Mouse (Mus musculus) heart, embryonic 10.5 days (tissue): ENCODE data around the gene Wwp2. TPM values are rescaled to one million over a fixed set of nuclear protein-coding genes. Genes with fewer than 3 reads are reported as not detected.
A peak's percentile ranks its signal among the peaks of the same experiment; 100 is the strongest.

Source experiments
- DNase-seq: peaks from one replicate; pipeline ENCODE4 v3.0.0-alpha.2; 2017; ENCODE audit warnings: low spot score
- H3K27ac ChIP-seq: fragments of 300-500 bp; sonication (generic); 2 replicates; pipeline ENCODE4 v1.5.1; 2016; ENCODE audit warnings: mild to moderate bottlenecking
- H3K27me3 ChIP-seq: fragments of 300-500 bp; sonication (generic); 2 replicates; pipeline ENCODE4 v1.6.1; 2016; ENCODE audit warnings: mild to moderate bottlenecking; ENCODE audit not compliant: poor library complexity, insufficient read depth, severe bottlenecking
- H3K36me3 ChIP-seq: fragments of 300-500 bp; sonication (generic); 2 replicates; pipeline ENCODE4 v1.6.1; 2016; ENCODE audit warnings: mild to moderate bottlenecking, moderate library complexity
- H3K4me1 ChIP-seq: fragments of 300-500 bp; sonication (generic); 2 replicates; pipeline ENCODE4 v1.6.1; 2016; ENCODE audit warnings: mild to moderate bottlenecking
- H3K4me3 ChIP-seq: fragments of 300-500 bp; sonication (generic); 2 replicates; pipeline ENCODE4 v1.5.1; 2016; ENCODE audit warnings: mild to moderate bottlenecking, moderate library complexity
- H3K9me3 ChIP-seq: fragments of 300-500 bp; sonication (generic); 2 replicates; pipeline ENCODE4 v1.6.1; 2016; ENCODE audit warnings: mild to moderate bottlenecking, moderate library complexity
- WGBS: fragments of 180-500 bp; shearing (Covaris S2); methylation state at CpG from one replicate; pipeline ENCODE4 v1.1.7; 2016; 5-methylcytosine and 5-hydroxymethylcytosine counted together
- polyA plus RNA-seq: library from polyadenylated mRNA; unstranded; fragments of >200 nt; fragmentation: Nextera tagmentation; extraction: Ambion mirVana; gene quantifications from 2 replicates; pipeline ENCODE4 v1.2.1, GENCODE M21; 2016

The Wwp2 gene
- polyA plus RNA-seq: 38.9 and 46.4 TPM in 2 replicates

DNA sequence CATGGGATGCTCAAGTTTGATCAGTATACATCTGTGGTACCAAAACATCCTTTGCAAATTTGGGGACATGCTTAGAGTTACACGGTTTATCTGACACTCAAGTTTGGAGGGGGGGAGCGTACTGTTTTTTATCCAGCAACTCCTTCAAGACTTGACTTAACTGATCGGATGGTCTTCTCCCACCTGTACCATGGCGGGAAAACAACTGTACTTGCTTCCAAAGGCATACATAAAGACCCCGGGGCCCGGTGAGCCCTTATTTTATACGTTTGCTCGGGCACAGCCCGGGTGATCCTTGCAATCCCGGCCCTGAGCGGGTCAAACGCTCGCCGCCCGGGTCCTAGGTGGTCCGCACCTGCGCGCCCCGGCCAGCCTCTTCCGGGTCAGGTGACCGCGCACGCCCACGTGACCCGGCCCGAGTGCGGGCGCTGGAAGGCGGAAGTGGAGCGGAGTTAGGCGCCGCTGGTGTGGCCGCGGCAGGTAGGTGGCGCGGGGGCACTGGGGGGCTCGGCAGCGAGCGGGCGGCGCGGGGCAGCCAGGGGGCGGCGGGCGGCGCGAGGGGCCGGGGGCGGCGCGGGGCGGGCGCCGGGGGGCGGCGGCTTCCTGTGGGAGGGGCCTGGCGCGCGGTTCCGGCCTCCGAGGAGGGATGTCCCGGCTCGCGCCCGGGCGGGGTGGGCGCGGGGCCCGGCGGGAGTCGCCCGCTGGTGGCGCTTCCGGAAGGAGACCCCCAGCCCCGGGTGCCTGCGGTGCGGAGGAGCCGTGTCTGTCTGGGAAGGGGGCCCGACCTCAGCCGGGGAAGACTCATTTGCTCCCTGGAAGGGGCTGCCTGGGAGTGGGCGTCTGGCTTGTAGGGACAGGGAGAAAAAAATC, at the start of gene Wwp2:
Gene Wwp2, plus strand, starts transcription at position 404 of the 870 bp plus-strand sequence.
- Histone ChIP-seq H3K27ac (peak within 1 kb of the TSS; percentile 96), H3K9me3 (no peaks in the 10 kb centered on the region), H3K36me3 (no peaks in the 10 kb centered on the region), H3K27me3 (no peaks in the 10 kb centered on the region), H3K4me1 (peaks cover 8% of the 10 kb centered on the region; the same call in 1 of the 2 replicates), H3K4me3 (peak within 1 kb of the TSS; percentile 90)
- 1% methylated on average over 60 of the region's 81 CpGs for WGBS
- DNase-seq: peak; percentile 89

DNA sequence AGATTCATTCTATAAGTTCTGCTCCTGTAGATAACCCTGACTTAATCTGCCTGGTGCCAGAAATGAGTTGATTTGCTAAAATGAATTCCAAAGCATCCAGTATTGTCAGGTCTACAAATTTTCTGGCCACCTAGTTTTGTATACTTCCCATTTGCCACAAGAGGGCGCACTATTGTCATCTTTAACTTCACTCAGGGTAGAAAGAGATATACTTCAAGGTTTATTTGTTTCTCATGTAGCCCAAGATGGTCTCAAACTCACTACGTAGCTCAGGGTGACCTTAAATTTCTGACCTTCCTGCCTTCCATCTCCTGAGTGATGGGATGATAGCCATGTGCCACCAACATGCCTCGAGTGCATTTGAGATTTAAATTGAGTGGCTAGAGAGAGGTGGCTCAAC, 49.5 kb upstream of the Wwp2 start:
- H3K4me3 ChIP-seq: no peak overlapping the region
- no peak for DNase-seq
- H3K4me1 ChIP-seq: no peaks in the 10 kb centered on the region; the same call in 1 of the 2 replicates
- no peak overlapping the region for H3K27ac ChIP-seq
- WGBS: 35% methylated on average over 3 of the region's 3 CpGs
- H3K27me3 ChIP-seq: no peaks in the 10 kb centered on the region
- H3K9me3 ChIP-seq: no peaks in the 10 kb centered on the region
- no peaks in the 10 kb centered on the region for H3K36me3 ChIP-seq

DNA sequence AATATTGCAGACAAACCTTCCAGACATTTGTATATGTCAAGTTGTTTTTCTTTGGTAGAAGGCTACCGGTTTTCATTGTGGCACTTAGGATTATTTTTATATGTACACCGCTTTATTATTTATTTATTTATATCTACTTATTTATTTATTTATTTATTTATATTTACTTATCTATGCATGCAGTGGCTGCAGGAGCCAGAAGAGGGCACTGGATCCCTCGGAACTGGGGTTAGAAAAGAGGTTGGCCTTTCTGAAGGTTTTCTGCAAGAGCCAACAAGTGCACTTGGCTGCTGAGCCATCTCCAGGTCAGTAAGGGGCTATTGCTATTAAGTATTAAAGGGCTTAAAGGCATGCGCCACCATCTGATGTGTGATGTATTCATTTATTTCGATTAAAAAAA, 48.3 kb upstream of the Wwp2 start:
- DNase-seq: no peak
- H3K4me3 ChIP-seq: no peak overlapping the region
- no peaks in the 10 kb centered on the region for H3K36me3 ChIP-seq
- WGBS: 62% methylated on average over 5 of the region's 5 CpGs
- H3K27ac ChIP-seq: no peak overlapping the region
- H3K27me3 ChIP-seq: no peaks in the 10 kb centered on the region
- no peaks in the 10 kb centered on the region for H3K9me3 ChIP-seq
- H3K4me1 ChIP-seq: no peaks in the 10 kb centered on the region; the same call in 1 of the 2 replicates

DNA sequence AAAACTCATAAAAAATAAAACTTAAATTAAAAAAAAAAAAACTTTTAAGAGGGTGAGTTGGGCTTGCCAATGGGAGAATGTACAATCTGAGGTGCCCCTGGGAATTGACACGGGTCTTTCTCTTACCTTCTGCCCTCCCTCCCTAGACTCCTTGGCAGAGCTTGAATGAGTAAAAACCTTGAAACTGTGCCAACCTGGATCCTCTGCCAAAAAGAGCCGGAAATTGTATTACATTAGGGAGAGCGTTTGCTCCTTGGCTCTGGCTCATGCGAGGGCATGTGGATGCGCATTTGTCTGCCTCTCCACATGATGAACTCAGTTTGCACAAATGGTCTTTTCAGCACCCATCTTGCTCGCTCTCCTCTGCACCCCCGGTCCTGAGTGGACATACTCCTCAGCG, 46.6 kb upstream of the Wwp2 start:
- 84% methylated on average over 8 of the region's 8 CpGs for WGBS
- Histone ChIP-seq H3K36me3 (no peaks in the 10 kb centered on the region), H3K4me3 (no peak overlapping the region), H3K27ac (no peak overlapping the region), H3K9me3 (no peaks in the 10 kb centered on the region), H3K27me3 (no peaks in the 10 kb centered on the region), H3K4me1 (no peaks in the 10 kb centered on the region)
- DNase-seq: no peak

DNA sequence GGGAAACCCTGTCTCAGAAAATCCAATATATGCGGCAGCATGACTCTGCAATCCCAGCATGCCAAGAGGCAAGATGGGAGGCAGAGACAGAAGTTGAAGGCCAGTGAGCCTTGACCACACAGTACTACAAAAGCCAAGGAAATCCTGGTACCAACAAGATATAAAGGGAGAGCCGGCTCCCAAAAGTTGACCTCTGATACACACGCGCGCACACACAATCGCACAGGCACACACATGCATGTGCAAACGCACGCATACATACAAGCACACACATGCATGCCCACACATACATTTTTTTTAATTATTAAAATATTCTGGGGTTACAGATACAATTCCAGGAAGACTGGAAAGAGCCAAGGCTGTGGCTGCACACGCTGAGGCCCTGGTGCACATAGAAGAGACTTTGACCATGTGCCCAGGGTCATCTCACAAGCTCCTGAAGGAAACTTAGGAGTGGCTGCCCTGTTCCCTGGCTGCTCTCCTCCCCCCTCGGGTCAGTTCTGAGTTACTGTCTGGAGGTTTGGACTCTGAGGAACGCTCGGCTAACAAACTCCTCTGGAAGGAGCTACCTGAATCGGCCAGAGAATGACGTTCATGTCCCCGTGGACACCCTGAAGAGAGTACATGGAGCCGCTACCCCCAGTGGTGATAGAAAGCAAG, 45.6 kb upstream of the Wwp2 start:
- no peaks in the 10 kb centered on the region for H3K4me1 ChIP-seq
- no peaks in the 10 kb centered on the region for H3K9me3 ChIP-seq

DNA sequence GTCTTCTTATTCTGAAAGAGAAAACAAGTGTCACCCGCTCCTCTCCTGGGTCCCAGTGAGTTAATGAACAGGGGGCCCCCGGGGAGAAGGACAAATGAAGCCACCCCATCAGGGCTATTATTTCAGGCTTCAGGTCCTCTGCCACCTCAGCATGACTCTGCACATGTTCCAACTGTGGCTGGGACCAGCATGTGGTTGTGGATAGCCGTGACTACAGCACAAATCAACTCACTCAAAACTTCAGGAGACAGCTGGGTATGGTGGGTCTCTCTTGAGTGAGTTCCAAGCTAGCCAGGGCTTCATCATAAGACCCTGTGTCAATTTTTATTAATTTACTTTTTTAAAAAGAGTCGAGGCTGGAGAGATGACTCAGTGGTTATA, 45.0 kb upstream of the Wwp2 start:
- no peaks in the 10 kb centered on the region for H3K27me3 ChIP-seq
- no peaks in the 10 kb centered on the region for H3K9me3 ChIP-seq
- H3K36me3 ChIP-seq: no peaks in the 10 kb centered on the region
- DNase-seq: no peak
- H3K27ac ChIP-seq: no peak overlapping the region
- WGBS: 69% methylated on average over 4 of the region's 4 CpGs
- no peak overlapping the region for H3K4me3 ChIP-seq
- H3K4me1 ChIP-seq: no peaks in the 10 kb centered on the region

More for the DNA sequence above, 45.6 kb upstream of the Wwp2 start:
- Histone ChIP-seq H3K27ac (no peak overlapping the region), H3K36me3 (no peaks in the 10 kb centered on the region), H3K27me3 (no peaks in the 10 kb centered on the region), H3K4me3 (no peak overlapping the region)
- WGBS: 87% methylated on average over 16 of the region's 16 CpGs
- DNase-seq: no peak

DNA sequence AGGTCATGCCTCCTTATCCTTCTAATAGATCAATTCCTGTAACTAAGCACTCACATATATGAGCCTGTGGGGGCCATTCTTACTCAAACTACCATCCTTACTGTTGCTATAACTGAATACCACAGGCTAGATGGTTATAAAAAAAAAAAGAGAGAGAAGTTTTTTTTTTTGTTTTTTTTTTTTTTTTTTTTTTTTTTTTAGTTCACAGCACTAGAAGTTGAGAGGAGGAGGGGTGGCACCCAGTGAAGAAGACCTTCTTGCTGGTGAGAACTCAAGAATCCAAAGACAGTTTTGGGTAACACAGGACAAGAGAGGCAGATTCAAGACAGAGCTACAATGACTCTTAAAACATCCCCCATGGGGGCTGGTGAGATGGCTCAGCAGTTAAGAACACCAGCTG, 40.8 kb upstream of the Wwp2 start:
- H3K4me1 ChIP-seq: no peaks in the 10 kb centered on the region
- H3K27ac ChIP-seq: no peak overlapping the region
- no peaks in the 10 kb centered on the region for H3K36me3 ChIP-seq
- H3K4me3 ChIP-seq: no peak overlapping the region
- no peaks in the 10 kb centered on the region for H3K9me3 ChIP-seq
- no peaks in the 10 kb centered on the region for H3K27me3 ChIP-seq
- DNase-seq: no peak

DNA sequence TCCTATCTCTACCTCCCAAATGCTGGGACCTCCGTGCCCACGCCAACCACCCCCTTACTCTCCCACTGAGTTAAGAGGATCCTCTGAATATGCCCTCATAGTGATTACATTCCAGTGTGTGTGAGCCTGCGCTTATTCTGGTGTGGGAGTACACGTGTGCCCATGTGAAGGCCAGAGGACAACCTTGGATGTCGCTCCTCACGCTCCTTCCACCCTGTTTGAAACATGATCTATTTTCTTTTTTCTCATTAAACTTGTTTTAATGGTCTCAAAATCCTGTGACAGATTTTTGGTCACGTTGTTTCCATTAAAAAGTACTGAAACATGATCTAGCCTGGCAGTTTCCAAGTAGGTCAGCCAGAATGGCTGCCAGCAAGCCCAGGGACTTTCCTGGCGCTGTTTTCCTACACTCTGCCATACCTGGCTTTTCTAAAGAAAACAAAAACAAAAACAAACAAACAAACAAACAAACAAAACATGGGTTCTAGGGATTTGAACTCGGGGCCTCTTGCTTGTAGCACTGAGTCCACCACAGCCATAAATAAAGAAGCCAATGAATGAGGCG, 40.0 kb upstream of the Wwp2 start:
- no peaks in the 10 kb centered on the region for H3K4me1 ChIP-seq
- H3K27me3 ChIP-seq: no peaks in the 10 kb centered on the region
- no peak for DNase-seq
- 83% methylated on average over 10 of the region's 10 CpGs for WGBS
- no peak overlapping the region for H3K27ac ChIP-seq
- H3K36me3 ChIP-seq: no peaks in the 10 kb centered on the region
- no peaks in the 10 kb centered on the region for H3K9me3 ChIP-seq
- no peak overlapping the region for H3K4me3 ChIP-seq

DNA sequence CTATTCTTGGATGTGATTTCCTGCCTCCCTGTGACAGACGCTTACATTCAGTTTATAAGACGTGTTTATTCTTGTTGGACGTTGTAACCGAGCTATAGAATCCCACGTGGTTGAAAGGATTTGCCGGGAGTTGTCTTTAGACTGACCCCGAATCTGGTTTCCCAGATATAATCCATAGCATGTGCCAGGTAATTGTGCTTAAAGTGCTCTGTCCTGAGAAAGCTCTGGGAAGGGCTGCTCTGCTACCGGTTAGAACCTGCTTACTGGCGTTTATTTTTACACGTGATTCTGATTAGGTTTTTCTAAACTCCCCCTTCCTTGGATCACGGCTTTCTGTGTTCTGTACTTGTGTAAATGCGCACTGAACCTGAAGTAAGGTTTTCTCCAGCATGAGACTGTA, 38.5 kb upstream of the Wwp2 start:
- no peak for DNase-seq
- Histone ChIP-seq H3K36me3 (no peaks in the 10 kb centered on the region), H3K27ac (no peak overlapping the region), H3K27me3 (no peaks in the 10 kb centered on the region), H3K4me3 (no peak overlapping the region), H3K9me3 (no peaks in the 10 kb centered on the region), H3K4me1 (peaks cover 4% of the 10 kb centered on the region)
- 66% methylated on average over 12 of the region's 12 CpGs for WGBS

DNA sequence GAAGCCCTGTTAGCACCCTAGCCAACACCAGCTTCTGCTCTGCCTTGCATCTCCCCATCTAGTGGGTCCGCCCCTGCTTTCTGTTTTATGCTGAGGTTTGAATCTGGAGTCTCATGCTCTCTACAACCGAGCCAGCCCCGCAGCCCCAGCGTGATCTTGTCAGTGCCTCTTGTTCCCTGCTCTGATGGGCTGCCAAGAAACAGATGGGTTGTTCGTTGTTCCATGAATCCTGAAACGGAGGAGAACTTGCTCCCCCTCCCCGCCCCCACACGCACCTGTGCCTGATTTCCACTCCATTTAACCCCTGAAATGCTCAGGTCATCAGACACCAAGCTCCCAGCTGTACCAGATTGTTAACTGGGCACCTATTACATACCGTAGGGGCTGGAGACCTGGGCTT, 36.7 kb upstream of the Wwp2 start:
- Histone ChIP-seq H3K27ac (no peak overlapping the region), H3K9me3 (no peaks in the 10 kb centered on the region), H3K36me3 (no peaks in the 10 kb centered on the region), H3K4me1 (peaks cover 18% of the 10 kb centered on the region), H3K27me3 (no peaks in the 10 kb centered on the region), H3K4me3 (no peak overlapping the region)
- WGBS: 47% methylated on average over 9 of the region's 9 CpGs
- no peak for DNase-seq

DNA sequence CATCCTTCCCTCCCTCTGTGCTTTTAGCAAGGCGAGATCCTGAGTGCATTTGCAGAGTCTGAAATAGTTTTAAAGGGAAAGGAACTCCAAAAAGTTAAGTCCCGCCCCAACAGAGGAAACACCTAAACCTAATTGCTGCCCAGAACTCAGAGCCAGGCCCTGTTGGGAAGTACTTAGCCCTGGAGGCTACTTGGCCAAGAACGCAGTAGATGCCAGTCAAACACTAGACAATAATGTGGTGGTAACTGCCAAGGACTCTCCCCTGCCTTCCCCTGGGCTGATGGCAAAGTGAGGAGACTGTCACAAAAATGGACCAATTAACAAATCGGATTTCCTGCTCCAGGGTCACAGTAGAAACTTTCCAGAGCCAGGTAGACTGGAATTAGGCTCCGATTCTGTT, 34.3 kb upstream of the Wwp2 start:
- Histone ChIP-seq H3K9me3 (no peaks in the 10 kb centered on the region), H3K27ac (no peak overlapping the region), H3K36me3 (no peaks in the 10 kb centered on the region), H3K4me1 (peaks cover 18% of the 10 kb centered on the region), H3K4me3 (no peak overlapping the region), H3K27me3 (no peaks in the 10 kb centered on the region)
- 81% methylated on average over 5 of the region's 5 CpGs for WGBS
- no peak for DNase-seq

DNA sequence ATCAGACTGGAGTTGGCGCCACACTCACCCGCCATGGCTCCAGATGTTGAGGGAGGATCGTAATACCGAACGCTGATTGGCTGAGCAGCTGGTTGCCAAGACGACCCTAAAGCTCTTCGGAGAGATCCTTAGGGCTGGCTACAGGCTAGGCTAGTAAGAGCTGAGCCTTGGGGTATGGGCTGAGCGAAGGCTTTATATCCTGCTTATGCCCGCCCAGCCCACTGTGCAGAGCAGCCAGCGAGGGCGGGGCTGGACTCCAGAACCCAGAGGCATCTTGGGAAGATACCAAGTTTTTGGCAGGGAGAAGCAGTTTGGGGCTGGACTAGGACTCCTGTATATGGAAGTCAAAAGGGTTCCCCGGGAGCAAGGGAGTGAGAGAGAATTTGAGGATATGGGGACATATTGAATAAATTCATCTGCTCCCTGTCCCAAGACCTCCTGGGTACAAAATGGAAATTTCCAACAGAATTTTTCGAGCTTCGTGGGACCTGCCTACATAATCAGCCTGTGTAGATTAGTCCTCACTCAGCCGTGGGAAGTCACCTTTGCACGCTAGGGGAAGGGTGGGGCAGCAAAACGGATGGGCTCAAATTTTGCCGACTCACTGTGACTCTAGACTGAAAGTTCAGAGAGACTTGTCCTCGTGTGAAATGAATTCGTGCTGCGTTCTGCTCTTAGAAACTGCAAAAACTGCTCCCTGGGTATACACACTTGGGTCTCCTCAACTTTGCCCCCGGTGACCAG, 33.0 kb upstream of the Wwp2 start, which contains the start of gene Nqo1:
Gene Nqo1, minus strand, starts transcription at position 169 of the 744 bp plus-strand sequence.
- peak within 1 kb of the TSS; percentile 26; the same call in 1 of the 2 replicates for H3K27ac ChIP-seq
- H3K9me3 ChIP-seq: no peaks in the 10 kb centered on the region
- H3K36me3 ChIP-seq: peaks cover 12% of the 10 kb centered on the region
- peak; percentile 88 for DNase-seq
- 16% methylated on average over 22 of the region's 22 CpGs for WGBS
- H3K4me1 ChIP-seq: peaks cover 18% of the 10 kb centered on the region
- no peaks in the 10 kb centered on the region for H3K27me3 ChIP-seq
- peak within 1 kb of the TSS; percentile 47 for H3K4me3 ChIP-seq
